Mouse (Mus musculus): Measurements from ENCODE around the gene Angel1. TPM values are rescaled to one million over a fixed set of nuclear protein-coding genes. Genes with fewer than 3 reads are reported as not detected.

The Angel1 gene
- polyA plus RNA-seq, 1 experiment = 6.9 TPM

GRCm38 (mm10) chr12:86702690-86703089 is 23.6 kb downstream of the Angel1 start:
- no peak for DNase-seq (ENCODE audit: low spot score)

GRCm38 (mm10) chr12:86701491-86701890 is 24.8 kb downstream of the Angel1 start:
- DNase-seq (ENCODE audit: low spot score) = no peak

- DNase-seq (ENCODE audit: low spot score) = no peak
Measured at GRCm38 (mm10) chr12:86700927-86701310, 25.3 kb downstream of the Angel1 start.

DNA sequence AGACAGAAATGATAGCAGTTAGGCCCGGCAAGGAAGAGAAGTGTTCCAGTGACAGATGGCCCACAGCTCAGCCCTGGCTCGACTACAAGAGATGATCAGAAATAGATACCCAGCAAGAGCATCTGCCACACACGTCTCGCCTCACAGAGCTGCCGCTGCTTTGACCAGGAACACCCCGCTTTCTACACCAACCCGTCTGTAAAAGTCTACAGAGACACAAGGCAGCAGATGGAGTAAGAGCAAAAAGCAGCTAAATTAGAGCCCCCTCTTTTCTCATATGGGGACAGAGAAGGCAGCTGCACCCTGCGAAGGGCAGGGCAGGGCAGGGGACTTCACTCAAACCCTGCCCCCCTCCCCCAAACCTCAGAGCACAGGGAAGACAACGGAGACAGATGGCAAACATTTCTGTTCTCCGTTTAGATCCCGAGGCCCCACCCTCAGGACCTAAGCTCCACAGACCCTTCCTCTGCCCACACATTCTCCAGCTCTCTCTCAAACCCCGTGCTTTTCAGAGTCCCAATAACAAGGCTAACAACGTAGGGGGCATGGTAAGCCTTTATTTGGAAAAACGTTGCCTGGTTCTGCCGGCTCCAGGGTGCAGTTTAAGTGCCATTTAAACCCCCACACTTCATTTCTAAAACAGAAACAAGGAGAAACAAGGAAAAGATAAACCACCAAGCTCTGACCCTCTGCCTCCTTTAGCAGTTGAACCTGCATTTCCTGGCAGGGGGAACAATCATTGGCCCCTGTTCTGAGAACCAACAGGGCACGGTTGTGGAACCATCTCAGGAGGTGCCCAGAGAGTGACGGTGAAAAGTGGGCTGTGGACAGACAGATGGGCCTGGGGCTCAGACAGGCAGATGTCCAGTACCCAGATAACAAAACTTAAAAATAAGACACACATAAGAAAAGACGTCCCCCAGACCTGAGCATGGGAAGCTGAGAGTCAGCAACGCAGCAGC is 26.0 kb downstream of the Angel1 start:
- no peak for DNase-seq (ENCODE audit: low spot score)

DNA sequence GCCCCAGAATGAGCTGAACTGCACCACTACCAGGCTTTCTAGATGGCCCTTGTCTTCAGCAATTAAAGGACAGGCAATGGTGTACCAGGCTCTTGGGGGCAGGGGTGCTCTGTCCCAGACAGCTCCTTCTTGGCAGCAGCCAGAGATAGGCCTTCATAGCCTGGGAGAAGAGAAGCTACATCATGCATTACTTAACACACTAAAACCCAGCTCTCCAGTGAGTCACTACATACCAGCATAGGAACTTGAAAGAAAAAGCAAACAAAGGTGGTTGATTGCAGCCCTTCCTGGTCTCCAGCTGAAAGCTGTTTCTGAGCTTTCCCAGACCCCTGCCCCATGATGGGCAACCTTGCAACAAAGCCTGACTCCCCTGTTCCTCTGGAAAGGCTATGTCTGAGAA is 27.7 kb downstream of the Angel1 start:
- no peak for DNase-seq (ENCODE audit: low spot score)

GRCm38 (mm10) chr12:86697996-86698395 is 28.3 kb downstream of the Angel1 start:
- DNase-seq (ENCODE audit: low spot score) = no peak

GRCm38 (mm10) chr12:86694441-86694840 is 31.8 kb downstream of the Angel1 start:
- no peak for DNase-seq (ENCODE audit: low spot score)

GRCm38 (mm10) chr12:86693389-86693788 is 32.9 kb downstream of the Angel1 start:
- DNase-seq (ENCODE audit: low spot score) = no peak

DNA sequence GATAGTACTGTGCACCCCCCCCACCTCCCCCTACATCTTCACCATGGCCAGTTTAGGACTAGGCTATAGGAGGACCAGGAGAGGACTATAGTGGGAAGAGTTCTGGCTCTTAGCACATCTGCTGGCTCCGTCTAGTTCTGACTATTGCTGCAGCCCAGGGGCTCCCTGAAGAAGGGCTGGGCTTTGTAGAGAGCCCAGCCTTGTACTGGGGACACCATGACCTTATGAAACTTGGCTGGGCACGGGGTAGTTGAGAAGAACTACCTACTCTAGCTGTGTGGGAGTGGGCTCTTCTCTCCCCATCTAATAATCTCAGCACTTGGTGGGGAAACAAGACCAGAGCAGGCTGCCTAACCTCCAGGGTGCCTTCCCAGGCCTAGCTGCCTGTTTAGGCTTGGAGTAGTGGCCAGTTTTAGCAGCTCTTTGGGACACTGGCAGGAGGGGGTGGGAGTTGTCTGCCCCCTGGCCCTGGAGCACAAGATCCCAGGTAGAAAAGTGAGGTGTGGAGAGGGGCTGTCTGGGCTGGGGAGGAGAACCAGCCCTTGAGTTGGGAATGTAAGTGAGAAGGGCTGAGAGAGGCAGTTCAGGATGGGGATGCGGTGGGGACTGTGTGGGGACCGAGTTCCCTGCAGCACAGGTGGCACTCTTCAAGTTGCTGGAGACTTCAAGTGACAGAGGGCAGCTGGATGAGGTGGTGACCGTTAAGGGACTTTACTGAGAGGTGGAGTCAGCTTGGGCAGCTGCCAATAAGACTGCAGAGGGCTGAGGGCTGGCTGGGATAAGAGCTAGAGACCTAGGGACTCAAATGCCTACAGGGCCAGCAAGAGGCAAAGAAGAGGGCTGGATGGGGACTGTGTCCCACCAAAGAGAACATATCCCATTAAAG is 33.5 kb downstream of the Angel1 start:
- no peak for DNase-seq (ENCODE audit: low spot score)

- no peak for DNase-seq (ENCODE audit: low spot score)
Measured at GRCm38 (mm10) chr12:86690700-86691485, 35.4 kb downstream of the Angel1 start.

- DNase-seq (ENCODE audit: low spot score) = no peak
Measured at GRCm38 (mm10) chr12:86688917-86689316, 37.3 kb downstream of the Angel1 start.

DNA sequence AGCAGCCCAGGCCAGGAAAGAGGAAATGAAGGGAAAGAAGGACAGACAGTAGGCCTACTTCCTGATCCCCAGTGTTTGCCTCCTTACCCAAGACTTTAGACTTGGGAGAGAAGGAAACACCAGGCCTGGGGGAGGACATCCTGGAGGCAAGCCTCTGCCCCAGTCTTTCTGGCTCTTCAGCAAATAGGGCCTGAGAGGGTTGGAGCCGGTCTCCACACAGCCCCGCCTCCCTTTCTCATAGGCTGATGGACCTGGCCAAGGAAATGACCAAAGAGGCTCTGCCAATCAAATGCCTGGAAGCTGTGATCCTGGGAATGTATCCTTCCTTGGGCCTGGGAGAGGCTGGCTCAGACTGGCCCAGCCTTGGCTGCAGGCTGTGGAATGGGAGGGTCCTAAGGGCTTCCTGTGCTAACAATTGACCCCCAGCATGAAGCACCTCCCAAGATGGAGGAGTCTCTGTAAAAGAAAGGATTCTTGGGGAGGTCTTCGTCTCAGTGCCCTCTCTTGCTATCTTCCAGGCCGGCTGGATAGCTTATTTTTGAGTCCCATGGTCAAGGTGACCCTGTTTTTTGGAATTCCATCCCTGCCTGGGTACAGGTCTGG is 38.2 kb downstream of the Angel1 start:
- no peak for DNase-seq (ENCODE audit: low spot score)

DNA sequence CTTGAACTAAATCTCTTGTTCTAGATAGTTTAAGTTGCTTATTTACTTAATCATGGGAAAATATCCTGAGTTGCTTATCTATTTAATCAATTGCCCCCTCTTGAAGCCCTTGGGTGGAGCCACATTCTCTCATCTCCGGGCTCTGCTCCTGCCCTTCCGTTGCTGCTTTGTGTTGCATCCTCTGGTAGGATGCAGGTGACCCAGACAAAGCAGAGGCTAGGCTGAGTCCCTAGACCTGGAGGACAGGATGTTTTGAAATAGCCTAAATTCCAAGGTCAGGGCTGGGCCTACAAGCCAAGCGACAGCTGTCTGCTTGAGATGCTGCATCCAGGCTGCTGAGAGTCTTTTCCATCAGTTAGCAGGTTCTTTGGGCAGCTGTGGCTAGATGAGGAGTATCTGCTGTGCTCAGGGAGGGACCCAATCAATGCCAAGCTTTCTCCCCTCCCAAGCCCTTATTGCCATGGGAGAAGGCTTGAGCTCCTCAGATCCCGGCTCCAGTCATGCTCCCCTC is 38.8 kb downstream of the Angel1 start:
- no peak for DNase-seq (ENCODE audit: low spot score)

DNA sequence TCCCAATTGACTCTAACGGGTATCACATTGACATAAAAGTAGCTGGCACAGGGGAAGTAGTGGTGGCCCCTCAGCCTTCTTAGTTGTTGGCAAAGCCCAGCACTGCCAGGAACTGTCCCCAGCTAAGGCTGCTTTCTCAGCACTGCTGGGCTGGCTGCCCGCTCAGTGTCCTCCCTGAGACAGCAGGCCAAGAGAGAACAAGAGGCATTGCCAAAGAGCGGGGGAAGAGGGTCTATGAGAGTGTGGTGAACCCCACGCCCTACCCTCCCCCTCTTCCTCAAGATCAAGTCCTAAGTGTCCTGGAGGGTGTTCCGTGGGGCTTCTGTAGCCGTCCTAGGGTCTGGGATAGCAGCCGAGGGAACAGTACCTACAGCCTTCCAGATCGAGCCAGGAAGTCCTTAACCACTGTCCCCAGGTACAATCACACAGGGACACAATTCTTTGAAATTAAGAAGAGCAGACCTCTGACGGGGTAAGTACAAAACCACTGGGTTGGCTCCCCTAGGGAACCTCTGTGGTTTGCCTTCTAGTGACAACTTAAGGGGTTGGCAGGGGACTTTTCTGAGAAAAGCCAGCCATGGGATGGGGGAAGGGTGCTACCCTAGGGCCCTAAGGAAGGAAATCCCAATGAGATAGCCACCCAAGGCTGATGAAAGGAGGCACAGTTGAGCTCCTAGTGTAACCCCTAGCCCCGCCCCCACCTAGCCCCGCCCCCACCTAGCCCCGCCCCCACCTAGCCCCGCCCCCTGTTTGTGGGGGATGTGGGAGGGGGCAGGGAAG is 39.5 kb downstream of the Angel1 start:
- no peak for DNase-seq (ENCODE audit: low spot score)

DNA sequence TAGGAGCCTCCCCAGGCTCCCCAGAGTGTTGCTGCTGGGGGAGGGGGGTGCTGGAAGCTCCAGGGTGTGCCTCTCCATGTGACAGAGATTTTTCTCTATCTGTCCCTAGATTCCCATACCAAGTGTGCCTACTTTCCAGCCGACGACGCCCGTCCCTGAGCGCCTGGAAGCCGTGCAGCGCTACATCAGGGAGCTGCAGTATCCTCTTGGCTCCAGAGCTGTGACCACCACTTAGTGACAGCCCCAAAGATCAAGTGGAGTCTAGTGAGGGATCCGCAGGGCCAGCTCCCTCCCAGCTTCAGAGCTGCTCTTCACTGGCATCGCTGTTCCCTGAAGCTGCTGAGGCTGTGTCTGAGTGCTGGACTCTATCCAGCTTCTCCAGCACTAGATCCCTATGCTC is 41.0 kb downstream of the Angel1 start:
- no peak for DNase-seq (ENCODE audit: low spot score)

DNA sequence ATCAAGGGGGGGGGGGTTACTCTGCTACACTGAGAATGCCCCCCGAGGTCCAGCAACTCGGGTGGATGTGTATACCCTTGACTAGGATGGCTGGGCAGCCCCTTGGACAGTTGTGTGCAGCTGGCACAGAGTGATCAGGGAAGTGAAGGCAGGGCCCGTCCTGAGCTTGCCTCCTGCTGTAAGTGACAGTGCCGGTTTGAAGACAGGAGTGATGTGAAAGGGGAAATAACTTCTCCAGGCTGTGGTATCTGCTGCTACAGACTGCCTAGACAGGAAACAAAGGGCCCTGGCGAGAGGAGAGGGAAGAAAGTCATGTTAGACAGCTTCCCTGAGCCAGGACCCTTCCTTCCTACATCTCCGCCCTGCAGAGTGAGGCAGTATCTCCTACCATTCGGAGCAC is 42.6 kb downstream of the Angel1 start:
- no peak for DNase-seq (ENCODE audit: low spot score)

GRCm38 (mm10) chr12:86682178-86682577 is 44.1 kb downstream of the Angel1 start:
- DNase-seq (ENCODE audit: low spot score) = no peak

DNA sequence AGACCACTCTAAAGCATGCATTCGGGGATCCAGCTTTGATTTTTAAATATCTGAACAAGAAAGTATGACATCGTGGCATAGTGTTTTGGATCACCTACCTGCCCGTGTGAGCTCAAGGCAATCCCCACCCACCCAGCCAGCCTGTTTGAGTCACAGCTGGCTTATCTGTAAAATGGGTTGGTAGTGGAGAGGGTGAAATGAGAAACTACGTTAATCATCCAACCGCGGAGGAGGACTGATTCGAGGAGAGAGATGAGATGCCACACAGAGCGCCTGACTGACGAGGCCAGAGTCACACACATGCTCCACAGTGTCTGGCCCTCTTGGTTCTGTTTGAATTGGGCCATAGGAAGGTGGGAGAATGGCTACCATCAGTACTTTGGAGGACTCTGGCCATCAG is 44.6 kb downstream of the Angel1 start:
- no peak for DNase-seq (ENCODE audit: low spot score)

DNA sequence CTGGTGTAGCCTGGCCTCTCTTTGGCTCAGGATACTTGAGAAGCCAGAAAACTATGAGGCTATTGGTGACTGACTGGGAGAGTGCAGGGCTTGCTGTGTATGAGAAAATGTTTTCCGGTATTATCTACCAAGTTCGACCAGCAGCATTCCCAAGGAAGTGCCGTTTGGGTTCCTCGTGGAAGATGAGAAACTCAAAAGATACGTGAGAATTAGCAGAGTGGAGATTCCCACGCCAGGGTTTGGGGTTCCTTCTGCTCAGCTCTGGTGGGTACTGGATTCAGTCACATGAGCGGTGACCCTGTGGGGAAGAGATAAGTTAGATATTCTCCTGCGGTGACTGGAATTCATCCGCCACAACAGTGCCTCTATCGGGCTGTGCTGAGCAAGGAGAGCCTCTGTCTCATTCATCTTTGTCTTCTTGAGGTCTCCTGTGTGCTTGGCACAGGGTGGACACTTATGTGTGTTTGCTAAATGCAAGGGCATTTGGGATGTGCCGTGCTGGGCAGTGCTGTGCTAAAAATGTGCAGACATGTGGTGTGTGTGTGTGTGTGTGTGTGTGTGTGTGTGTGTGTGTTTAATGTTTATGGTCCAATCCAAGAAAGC is 45.6 kb downstream of the Angel1 start:
- DNase-seq (ENCODE audit: low spot score) = no peak

- DNase-seq (ENCODE audit: low spot score) = no peak
Measured at GRCm38 (mm10) chr12:86679991-86680491, 46.2 kb downstream of the Angel1 start.

Data from urinary bladder, adult 2 months (tissue).